Mouse (Mus musculus): Measurements from ENCODE around the gene Akna.

Akna gene

DNA sequence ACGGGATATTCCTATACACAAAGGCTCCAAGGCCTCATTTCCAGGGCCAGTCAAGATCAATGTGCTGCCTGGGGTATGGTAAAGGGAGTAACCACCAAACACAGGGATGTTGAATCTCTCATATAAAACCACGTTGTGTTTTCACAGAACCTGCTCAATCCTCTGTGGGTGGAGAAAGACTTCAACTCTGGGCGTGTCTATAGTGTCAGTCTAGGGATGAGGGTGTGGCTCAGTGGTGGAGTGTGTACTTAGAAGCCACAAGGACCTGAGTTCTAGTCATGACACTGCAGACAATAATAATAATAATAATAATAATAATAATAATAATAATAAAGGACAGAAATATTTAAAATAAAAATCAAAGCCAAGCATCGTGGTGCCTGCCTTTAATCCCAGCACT is 18.9 kb downstream of the Akna start:
- no peak for DNase-seq (ENCODE audit: low read depth in 1 of 2, low spot score in 2 of 2)

- no peak for DNase-seq (ENCODE audit: low read depth in 1 of 2, low spot score in 2 of 2)
Observed at GRCm38 (mm10) chr4:63383474-63383873, 19.7 kb downstream of the Akna start.

DNA sequence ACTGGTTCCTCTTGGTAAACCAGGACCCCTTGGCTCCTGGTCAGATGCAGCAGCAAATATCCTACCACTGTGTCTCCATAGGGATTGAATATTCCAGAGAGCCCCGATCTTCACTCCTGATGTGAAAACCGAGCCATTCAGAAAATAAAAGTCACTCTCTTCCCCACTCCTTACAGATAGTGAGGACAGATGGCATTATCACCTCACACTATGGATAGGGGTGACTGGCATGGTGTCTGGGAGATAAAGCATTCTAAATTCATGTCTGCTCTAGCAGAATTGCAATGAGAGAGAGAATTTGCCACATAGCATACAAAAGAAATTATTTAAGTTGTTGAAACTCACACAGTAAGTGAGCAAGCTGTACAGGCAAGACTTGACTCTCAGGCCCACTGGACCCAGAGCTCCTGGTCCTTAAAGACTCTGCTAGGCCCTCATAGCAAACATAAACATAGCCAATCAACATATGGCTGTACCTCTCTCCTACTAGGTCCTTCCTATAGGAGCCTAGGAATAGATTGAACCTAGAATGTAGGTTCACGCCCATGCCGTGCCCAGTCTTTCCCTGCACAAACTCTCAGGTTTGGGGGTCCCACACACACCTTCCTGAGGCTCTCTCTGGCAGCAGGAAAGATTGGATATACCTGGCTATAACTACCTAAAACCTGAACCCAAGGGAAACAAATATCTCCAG is 20.3 kb downstream of the Akna start:
- no peak for DNase-seq (ENCODE audit: low read depth in 1 of 2, low spot score in 2 of 2)

DNA sequence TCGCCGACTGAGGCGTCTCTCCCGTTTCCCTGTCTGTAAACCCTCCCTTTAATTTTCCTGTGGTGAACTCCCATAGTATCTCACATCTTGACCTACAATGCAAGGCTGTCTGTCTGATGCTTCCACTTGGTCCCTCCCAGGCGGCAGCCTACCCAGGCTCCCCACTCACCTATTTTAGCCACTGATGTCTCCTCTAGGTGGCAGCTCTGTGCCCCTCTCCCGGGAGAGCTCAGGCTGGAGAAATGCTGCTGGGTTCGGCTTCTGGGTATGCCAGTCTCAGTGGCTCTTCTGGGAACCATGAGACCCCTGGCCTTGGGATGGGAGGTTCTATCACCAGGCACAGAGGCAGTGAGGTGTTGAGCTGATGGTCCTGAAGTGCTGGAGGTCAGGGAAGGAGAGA is 25.7 kb downstream of the Akna start:
- no peak for DNase-seq (ENCODE audit: low read depth in 1 of 2, low spot score in 2 of 2)

GRCm38 (mm10) chr4:63375367-63375766 is 27.8 kb downstream of the Akna start:
- no peak for DNase-seq (ENCODE audit: low read depth in 1 of 2, low spot score in 2 of 2)

GRCm38 (mm10) chr4:63374331-63374730 is 28.8 kb downstream of the Akna start:
- DNase-seq (ENCODE audit: low read depth in 1 of 2, low spot score in 2 of 2): peak in 1 of 2 experiments; percentile 30

DNA sequence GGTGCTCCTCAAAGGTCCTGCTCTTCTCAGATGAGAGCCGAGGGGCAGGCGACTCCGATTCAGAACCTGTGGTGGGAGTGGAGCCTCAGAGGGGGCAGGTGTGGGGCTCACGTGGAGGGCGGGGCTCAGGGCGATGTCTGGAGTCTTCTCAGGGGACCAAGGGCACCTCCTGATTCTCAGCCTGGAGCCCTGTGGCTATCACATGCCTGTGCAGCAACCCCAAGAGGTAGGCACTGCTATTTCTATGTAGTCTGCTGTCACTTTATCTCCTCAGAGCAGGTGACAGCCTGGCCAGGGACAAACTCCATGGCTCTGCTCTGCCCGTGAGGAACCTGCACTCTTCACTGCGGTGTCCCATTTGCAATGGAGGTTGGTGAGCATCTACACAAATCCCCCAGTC is 29.8 kb downstream of the Akna start:
- DNase-seq (ENCODE audit: low read depth in 1 of 2, low spot score in 2 of 2): no peak

GRCm38 (mm10) chr4:63371890-63372289 is 31.3 kb downstream of the Akna start:
- DNase-seq (ENCODE audit: low read depth in 1 of 2, low spot score in 2 of 2): no peak

GRCm38 (mm10) chr4:63370897-63371296 is 32.3 kb downstream of the Akna start:
- DNase-seq (ENCODE audit: low read depth in 1 of 2, low spot score in 2 of 2): no peak

DNA sequence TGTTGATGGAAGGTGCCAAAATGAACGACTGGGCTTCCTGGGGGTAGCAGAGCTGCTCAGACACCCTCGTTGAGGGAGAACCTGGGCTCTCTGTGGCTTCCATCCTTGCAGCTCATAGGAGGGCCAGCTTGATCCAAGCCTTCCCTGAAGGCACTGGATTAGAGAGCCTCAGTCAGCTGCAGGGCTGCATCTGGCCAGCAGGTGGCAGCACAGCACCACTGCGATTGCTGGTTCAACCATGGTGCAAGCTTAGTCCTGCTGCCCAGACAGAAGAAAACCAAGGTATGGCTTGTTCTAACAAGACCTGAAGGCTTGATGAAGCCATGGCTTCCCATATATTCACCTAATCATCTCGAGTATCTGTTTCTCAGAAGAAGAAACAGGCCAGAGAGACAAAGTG is 34.6 kb downstream of the Akna start:
- DNase-seq (ENCODE audit: low read depth in 1 of 2, low spot score in 2 of 2): peak in 1 of 2 experiments; percentile 79

DNA sequence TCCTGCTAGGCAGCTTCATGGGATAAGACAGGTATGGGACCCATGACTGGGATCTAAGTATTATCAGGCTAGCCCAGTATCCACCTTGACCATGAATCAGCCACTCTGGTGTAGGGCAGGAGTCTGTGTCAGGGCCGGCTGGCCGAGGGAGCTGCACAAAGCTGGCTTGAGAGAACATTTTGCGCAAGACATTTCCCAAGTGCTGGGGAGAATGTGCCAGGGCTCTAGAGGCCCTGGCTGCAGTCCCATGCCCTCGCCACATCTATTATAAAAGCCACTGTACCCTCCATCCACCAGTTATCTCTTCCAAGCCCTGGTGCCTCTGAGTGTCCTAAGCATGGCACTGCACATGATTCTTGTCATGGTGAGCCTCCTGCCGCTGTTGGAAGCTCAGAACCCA is 41.0 kb downstream of the Akna start, which contains the start of gene Orm2:
Gene Orm2, plus strand, starts transcription at position 300 of the 400 bp plus-strand sequence.
- no peak for DNase-seq (ENCODE audit: low read depth in 1 of 2, low spot score in 2 of 2)

DNA sequence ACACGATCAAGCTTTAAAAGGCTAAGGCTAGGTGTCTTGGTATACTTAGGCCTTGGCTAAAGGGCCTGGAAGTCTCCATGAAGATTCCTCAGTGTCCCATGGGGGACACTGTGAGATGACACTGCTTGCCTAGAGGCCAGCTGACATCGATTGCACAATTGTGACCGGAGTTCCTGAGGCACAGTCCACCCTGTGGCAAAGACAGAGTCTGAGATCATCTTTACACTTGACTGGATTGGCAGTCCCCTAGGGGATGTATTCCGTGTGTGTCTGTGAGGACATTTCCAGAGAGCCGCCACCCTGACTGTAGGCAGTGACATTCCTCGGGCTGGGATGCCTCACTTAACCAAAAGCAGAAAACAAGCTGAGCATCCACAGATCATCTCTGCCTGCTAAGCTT is 43.3 kb downstream of the Akna start:
- no peak for DNase-seq (ENCODE audit: low read depth in 1 of 2, low spot score in 2 of 2)

DNA sequence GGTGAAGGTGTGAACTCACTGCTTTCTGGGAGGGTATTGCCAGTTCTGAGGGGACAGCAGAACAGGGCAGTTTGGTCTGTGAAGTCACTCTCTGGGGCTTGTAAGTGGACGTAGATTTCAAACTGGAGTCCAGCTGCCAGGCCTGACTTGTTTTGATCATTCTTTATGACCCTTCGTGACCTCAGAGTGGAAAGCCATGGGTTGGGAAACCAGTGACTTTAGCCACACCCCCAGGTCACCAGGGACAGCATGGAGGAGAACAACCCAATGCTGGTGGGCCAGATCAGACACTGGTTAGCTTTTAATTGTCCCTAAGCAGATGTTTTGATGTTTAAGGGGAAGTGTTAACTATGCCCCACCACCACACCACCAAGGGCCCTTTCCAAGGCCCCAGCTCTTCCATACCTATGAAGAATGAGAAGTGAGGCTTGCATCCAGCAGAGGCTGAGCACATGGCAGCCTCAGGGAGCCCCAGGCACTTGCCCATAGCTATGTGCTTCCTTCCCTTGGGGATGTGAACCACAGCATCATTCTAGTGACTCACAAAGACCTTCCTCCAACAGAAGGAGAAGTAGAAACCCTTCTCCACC is 46.1 kb downstream of the Akna start:
- DNase-seq (ENCODE audit: low read depth in 1 of 2, low spot score in 2 of 2): no peak

- DNase-seq (ENCODE audit: low read depth in 1 of 2, low spot score in 2 of 2): no peak
Observed at GRCm38 (mm10) chr4:63355877-63356665, 47.1 kb downstream of the Akna start, which contains the start of gene Orm3. TSS of gene Orm3 (plus strand) at chr4:63356162.

DNA sequence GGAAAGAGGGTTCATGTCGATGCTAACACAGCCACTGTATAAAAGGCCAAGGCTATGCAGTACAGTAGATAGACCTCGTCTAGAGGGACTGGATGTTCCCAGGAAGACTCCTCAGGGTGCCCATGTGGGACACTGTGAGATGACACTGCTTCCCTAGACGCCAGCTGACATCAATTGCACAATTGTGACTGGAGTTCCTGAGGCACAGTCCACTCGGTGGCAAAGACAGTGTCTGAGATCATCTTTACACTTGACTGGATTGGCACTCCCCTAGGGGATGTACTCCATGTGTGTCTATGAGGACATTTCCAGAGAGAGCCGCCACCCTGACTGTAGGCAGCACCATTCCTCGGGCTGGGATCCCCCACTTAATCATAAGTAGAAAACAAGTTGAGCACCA is 54.6 kb downstream of the Akna start:
- no peak for DNase-seq (ENCODE audit: low read depth in 1 of 2, low spot score in 2 of 2)

DNA sequence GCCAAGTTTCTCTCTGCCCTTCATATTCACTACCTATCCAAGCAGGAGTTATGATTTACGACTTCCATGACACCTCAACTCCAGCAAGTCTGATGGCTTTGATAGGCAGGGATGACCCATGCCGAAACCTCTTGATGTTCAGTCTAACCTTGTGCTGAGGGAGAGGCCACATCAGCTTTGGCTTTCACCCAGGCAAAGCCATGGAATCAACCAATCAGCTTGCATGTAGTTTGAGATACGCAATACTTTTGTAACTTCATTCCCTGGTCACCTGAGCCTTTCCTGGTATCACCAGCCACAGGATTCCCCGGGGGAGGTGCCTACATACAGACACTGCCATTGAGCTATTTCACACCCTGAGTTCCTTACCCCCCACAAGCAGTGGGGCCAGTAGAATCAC is 56.5 kb downstream of the Akna start:
- DNase-seq (ENCODE audit: low read depth in 1 of 2, low spot score in 2 of 2): no peak

DNA sequence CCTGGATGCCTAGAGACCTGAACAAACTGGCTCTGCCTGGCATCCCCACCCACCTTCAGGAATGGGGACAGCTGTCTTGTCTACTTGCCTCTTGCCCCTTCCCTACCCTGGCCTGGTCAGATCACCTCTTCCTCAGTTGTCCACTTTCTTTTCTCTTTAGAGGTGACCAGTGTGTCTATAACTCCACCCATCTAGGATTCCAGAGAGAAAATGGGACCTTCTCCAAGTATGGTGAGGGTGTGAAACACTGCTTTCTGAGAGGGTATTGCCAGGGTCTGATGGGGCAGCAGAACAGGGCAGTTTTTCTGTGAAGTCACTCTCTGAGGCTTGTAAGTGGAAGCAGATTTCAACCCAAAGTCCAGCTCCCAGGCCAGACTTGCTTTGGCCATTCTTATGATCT is 57.9 kb downstream of the Akna start:
- DNase-seq (ENCODE audit: low read depth in 1 of 2, low spot score in 2 of 2): no peak

DNA sequence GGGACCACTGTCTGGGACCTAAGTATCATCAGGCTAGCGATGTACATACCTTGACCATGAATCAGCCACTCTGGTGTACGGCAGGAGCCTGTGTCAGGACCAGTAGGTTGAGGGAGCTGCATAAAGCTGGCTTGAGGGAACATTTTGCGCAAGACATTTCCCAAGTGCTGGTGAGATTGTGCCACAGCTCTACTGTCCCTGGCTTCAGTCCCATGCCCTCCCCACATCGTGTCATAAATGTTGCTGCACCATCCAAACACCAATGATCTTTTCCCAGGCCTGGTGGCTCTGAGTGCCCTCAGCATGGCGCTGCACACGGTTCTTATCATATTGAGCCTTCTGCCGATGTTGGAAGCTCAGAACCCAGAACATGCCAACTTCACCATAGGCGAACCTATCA is 58.9 kb downstream of the Akna start, which contains the start of gene Orm1:
Gene Orm1, plus strand, starts transcription at position 266 of the 400 bp plus-strand sequence.
- DNase-seq (ENCODE audit: low read depth in 1 of 2, low spot score in 2 of 2): no peak

GRCm38 (mm10) chr4:63343608-63344007 is 59.5 kb downstream of the Akna start:
- DNase-seq (ENCODE audit: low read depth in 1 of 2, low spot score in 2 of 2): no peak

DNA sequence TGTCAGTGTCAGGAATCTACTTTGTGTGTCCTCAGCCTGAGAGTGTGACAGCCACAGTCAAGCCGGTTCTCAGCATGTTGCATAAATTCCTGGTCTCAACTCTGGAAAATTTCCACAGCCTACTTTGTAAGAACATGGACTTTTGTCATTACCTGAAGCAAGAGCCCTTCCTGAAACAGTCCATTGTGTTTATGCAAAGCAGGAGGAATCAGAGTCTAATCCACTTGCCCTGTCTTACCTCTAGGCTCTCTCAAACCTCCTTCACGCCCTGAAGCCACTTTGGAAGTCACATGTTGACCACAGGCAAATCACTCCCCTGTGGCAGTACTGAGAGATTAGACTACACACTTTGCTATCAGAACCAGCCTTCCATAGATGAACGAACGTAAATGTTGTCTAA is 60.7 kb downstream of the Akna start:
- DNase-seq (ENCODE audit: low read depth in 1 of 2, low spot score in 2 of 2): no peak

DNA sequence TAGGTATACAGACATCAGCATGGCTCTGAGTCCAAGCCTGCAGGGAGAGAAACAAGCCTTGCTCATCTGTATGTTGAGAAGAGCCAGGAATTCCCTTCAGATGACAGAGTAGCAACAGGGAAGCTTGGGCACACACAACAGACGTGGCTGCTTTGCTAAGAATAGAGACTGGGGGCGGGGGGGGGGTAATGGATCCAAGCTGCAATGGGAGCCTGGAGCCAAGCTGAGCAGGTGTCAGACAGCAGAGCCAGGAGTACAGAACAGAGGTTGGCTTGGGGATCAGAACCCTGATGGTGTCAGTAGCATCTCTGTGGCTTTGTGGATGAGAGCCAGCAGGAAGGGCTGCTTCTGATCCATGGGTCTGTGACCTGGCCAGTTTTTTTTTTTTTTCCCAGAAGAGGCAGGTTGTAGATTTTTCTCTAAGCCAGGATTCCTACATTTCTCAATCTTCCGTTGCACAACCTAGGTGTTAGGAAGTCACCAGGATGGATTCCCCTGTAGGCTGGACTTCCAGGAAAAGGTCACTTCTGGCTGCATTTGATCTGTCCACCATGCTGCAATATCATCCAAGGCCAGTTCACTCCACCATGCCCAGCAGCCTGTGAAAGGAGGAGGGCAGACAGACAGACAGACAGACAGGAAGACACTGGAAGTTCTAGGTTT is 64.6 kb downstream of the Akna start:
- DNase-seq (ENCODE audit: low read depth in 1 of 2, low spot score in 2 of 2): no peak

DNA sequence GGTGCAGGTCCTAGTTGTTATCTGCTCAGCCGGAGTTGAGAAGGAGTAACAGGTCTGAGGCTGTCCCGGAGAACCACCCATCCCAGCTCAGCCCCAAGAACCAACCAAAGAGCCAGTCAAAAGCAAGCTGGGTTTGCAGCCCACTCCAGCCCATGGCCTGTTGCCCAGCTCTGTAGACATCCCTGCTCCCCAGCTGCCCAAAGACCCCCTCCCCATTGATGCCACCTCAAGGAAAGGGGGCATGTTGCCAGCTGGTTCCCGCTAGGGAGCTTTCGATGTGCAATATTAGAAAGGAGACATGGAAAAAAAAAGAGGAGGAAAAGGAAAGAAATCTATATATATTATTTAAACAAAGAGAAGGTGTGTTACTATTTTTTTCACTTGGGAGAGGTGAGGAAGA is 69.8 kb downstream of the Akna start:
- DNase-seq (ENCODE audit: low read depth in 1 of 2, low spot score in 2 of 2): no peak

All from monocyte, adult 2 months (primary cell).